Mouse (Mus musculus) MEL (cell line): ENCODE measurements around the gene Bgn. TPM values are rescaled to one million over a fixed set of nuclear protein-coding genes. Genes with fewer than 3 reads are reported as not detected.
A peak's percentile ranks its signal among the peaks of the same experiment; 100 is the strongest.

Experiments used
- DNase-seq: peaks from one replicate; pipeline ENCODE4 v3.0.0; 2011; ENCODE audit warnings: low read depth, low spot score
- H3K27ac ChIP-seq: 2 replicates; pipeline ENCODE4 v1.5.1; 2012; ENCODE audit warnings: low read depth, mild to moderate bottlenecking, control low read depth, low read length, moderate library complexity; ENCODE audit not compliant: control insufficient read depth
- H3K27me3 ChIP-seq, 2 experiments: fragments of 150-350 bp in 1 of 2; sonication (generic) in 1 of 2; 2 replicates each; pipeline ENCODE4 v1.6.1; 2012; ENCODE audit warnings: low read length in 2 of 2, mild to moderate bottlenecking in 2 of 2, improper control_type of control experiment in 1 of 2, moderate library complexity in 1 of 2; ENCODE audit not compliant: insufficient read depth in 2 of 2, control insufficient read depth in 1 of 2
- H3K36me3 ChIP-seq, 2 experiments: 2 replicates each; pipeline ENCODE4 v1.6.1; 2012 to 2014; ENCODE audit warnings: low read length in 2 of 2, improper control_type of control experiment in 1 of 2, inconsistent platforms in 1 of 2, mild to moderate bottlenecking in 1 of 2; ENCODE audit not compliant: insufficient read depth in 2 of 2, control insufficient read depth in 1 of 2
- H3K4me1 ChIP-seq, 2 experiments: fragments of 150-350 bp in 1 of 2; sonication (generic) in 1 of 2; 2 replicates each; pipeline ENCODE4 v1.6.1; 2012; ENCODE audit warnings: low read length in 2 of 2, improper control_type of control experiment in 1 of 2, mild to moderate bottlenecking in 1 of 2; ENCODE audit not compliant: insufficient read depth in 2 of 2, control insufficient read depth in 1 of 2
- H3K4me3 ChIP-seq, 2 experiments: fragments of 150-350 bp in 1 of 2; sonication (generic) in 1 of 2; 2 replicates each; pipeline ENCODE4 v1.5.1; 2012; ENCODE audit warnings: low read depth in 2 of 2, low read length in 2 of 2, mild to moderate bottlenecking in 2 of 2, moderate library complexity in 2 of 2, control low read depth in 1 of 2, improper control_type of control experiment in 1 of 2; ENCODE audit not compliant: control insufficient read depth in 1 of 2, insufficient read depth in 1 of 2
- H3K79me2 ChIP-seq: 2 replicates; pipeline ENCODE4 v1.6.1; 2012; ENCODE audit warnings: mild to moderate bottlenecking, low read length, moderate library complexity; ENCODE audit not compliant: control insufficient read depth, poor library complexity, insufficient read depth
- H3K9ac ChIP-seq: 2 replicates; pipeline ENCODE4 v1.6.1; 2012; ENCODE audit warnings: low read depth, mild to moderate bottlenecking, control low read depth, low read length, moderate library complexity; ENCODE audit not compliant: control insufficient read depth, poor library complexity, severe bottlenecking
- H3K9me3 ChIP-seq: fragments of 150-350 bp; sonication (generic); replicated peaks from 2 replicates; pipeline ENCODE4 v1.6.1; 2012; ENCODE audit warnings: mild to moderate bottlenecking, low read length, improper control_type of control experiment, moderate library complexity; ENCODE audit not compliant: insufficient read depth
- BHLHE40 ChIP-seq: IDR thresholded peaks from 2 replicates; pipeline ENCODE4 v1.6.1; 2012; ENCODE audit warnings: low read depth, mild to moderate bottlenecking, inconsistent platforms, low read length, improper control_type of control experiment, borderline replicate concordance
- CTCF ChIP-seq, 3 experiments: IDR thresholded peaks in 2 of 3; conservative IDR thresholded peaks in 1 of 3; 2 replicates each; pipeline ENCODE4 v1.5.1; 2011 to 2012; ENCODE audit warnings: low read length in 3 of 3, low read depth in 2 of 3, mild to moderate bottlenecking in 2 of 3, improper control_type of control experiment in 1 of 3, inconsistent platforms in 1 of 3, mixed read lengths in 1 of 3, moderate library complexity in 1 of 3; ENCODE audit not compliant: control insufficient read depth in 1 of 3, insufficient read depth in 1 of 3, poor library complexity in 1 of 3, severe bottlenecking in 1 of 3
- E2F4 ChIP-seq: IDR thresholded peaks from 2 replicates; pipeline ENCODE4 v1.6.1; 2011; ENCODE audit warnings: low read depth, low read length, improper control_type of control experiment, borderline replicate concordance
- ELF1 ChIP-seq: IDR thresholded peaks from 2 replicates; pipeline ENCODE4 v1.6.1; 2014; ENCODE audit warnings: low read depth, mild to moderate bottlenecking, inconsistent platforms, low read length, improper control_type of control experiment, moderate library complexity
- GABPA ChIP-seq: IDR thresholded peaks from 2 replicates; pipeline ENCODE4 v1.6.1; 2012; ENCODE audit warnings: low read depth, mild to moderate bottlenecking, inconsistent platforms, low read length, improper control_type of control experiment, moderate library complexity
- GATA1 ChIP-seq: IDR thresholded peaks from 2 replicates; pipeline ENCODE4 v1.6.1; 2011; ENCODE audit warnings: low read depth, low read length, improper control_type of control experiment
- HCFC1 ChIP-seq: IDR thresholded peaks from 2 replicates; pipeline ENCODE4 v1.6.1; 2012; ENCODE audit warnings: low read depth, mild to moderate bottlenecking, inconsistent platforms, low read length, improper control_type of control experiment, moderate library complexity
- KAT2A ChIP-seq: conservative IDR thresholded peaks from 2 replicates; pipeline ENCODE4 v1.6.1; 2012; ENCODE audit warnings: low read depth, low read length, improper control_type of control experiment, inconsistent platforms
- MAFK ChIP-seq: IDR thresholded peaks from 2 replicates; pipeline ENCODE4 v1.6.1; 2011; ENCODE audit warnings: low read depth, mild to moderate bottlenecking, low read length, improper control_type of control experiment, borderline replicate concordance
- MAX ChIP-seq: IDR thresholded peaks from 2 replicates; pipeline ENCODE4 v1.6.1; 2011; ENCODE audit warnings: low read length, improper control_type of control experiment
- MXI1 ChIP-seq: IDR thresholded peaks from 2 replicates; pipeline ENCODE4 v1.6.1; 2011; ENCODE audit warnings: mild to moderate bottlenecking, low read depth, low read length, improper control_type of control experiment
- MYC ChIP-seq: IDR thresholded peaks from 2 replicates; pipeline ENCODE4 v1.6.1; 2011; ENCODE audit warnings: low read depth, mild to moderate bottlenecking, low read length, improper control_type of control experiment, moderate library complexity
- NELFE ChIP-seq: IDR thresholded peaks from 2 replicates; pipeline ENCODE4 v1.6.1; 2011; ENCODE audit warnings: low read depth, low read length, improper control_type of control experiment
- NRF1 ChIP-seq: IDR thresholded peaks from 2 replicates; pipeline ENCODE4 v1.6.1; 2014; ENCODE audit warnings: low read depth, mild to moderate bottlenecking, inconsistent platforms, low read length, improper control_type of control experiment, moderate library complexity; ENCODE audit not compliant: poor library complexity, insufficient read depth, severe bottlenecking
- RAD21 ChIP-seq: IDR thresholded peaks from 2 replicates; pipeline ENCODE4 v1.6.1; 2011; ENCODE audit warnings: mild to moderate bottlenecking, low read depth, low read length, improper control_type of control experiment
- SIN3A ChIP-seq: IDR thresholded peaks from 2 replicates; pipeline ENCODE4 v1.6.1; 2012; ENCODE audit warnings: low read length, improper control_type of control experiment, inconsistent platforms
- SMC3 ChIP-seq: IDR thresholded peaks from 2 replicates; pipeline ENCODE4 v1.6.1; 2011; ENCODE audit warnings: low read depth, low read length, improper control_type of control experiment
- TAL1 ChIP-seq: IDR thresholded peaks from 2 replicates; pipeline ENCODE4 v1.6.1; 2012; ENCODE audit warnings: mild to moderate bottlenecking, inconsistent platforms, low read length, moderate library complexity, mixed read lengths
- TBP ChIP-seq: IDR thresholded peaks from 2 replicates; pipeline ENCODE4 v1.8.0; 2011; ENCODE audit warnings: low read depth, low read length, improper control_type of control experiment
- TCF12 ChIP-seq: IDR thresholded peaks from 2 replicates; pipeline ENCODE4 v1.6.1; 2014; ENCODE audit warnings: low read depth, mild to moderate bottlenecking, inconsistent platforms, low read length, improper control_type of control experiment, moderate library complexity
- USF1 ChIP-seq: IDR thresholded peaks from 2 replicates; pipeline ENCODE4 v1.6.1; 2014; ENCODE audit warnings: low read depth, mild to moderate bottlenecking, inconsistent platforms, low read length, improper control_type of control experiment, moderate library complexity
- USF2 ChIP-seq, 2 experiments: IDR thresholded peaks; 2 replicates each; pipeline ENCODE4 v1.6.1; 2011 to 2012; ENCODE audit warnings: improper control_type of control experiment in 2 of 2, low read length in 2 of 2, borderline replicate concordance in 1 of 2, inconsistent platforms in 1 of 2, low read depth in 1 of 2, mild to moderate bottlenecking in 1 of 2; ENCODE audit not compliant: insufficient read depth in 1 of 2
- ZC3H11A ChIP-seq: IDR thresholded peaks from 2 replicates; pipeline ENCODE4 v1.6.1; 2012; ENCODE audit warnings: low read depth, mild to moderate bottlenecking, inconsistent platforms, low read length, improper control_type of control experiment
- ZNF384 ChIP-seq: IDR thresholded peaks from 2 replicates; pipeline ENCODE4 v1.6.1; 2012; ENCODE audit warnings: low read depth, mild to moderate bottlenecking, inconsistent platforms, low read length, improper control_type of control experiment
- polyA plus RNA-seq, 2 experiments: library from polyadenylated mRNA; stranded (reverse) in 1 of 2; unstranded in 1 of 2; fragments of >175 nt in 1 of 2; fragments of >200 nt in 1 of 2; gene quantifications; 2 replicates each; pipeline versions ENCODE4 v1.2.1 to v1.2.4; 2012; ENCODE audit warnings: low replicate concordance in 2 of 2, low read depth in 1 of 2; ENCODE audit not compliant: insufficient read length in 2 of 2, insufficient read depth in 1 of 2, missing spikeins in 1 of 2
- total RNA-seq: library from RNA; depleted of rRNA; stranded (reverse); fragments of 300-350 nt; gene quantifications from 2 replicates; pipeline ENCODE4 v1.2.3, GENCODE M21; 2012

Gene Bgn
- total and polyA plus RNA-seq, 3 experiments, result not detected

DNA sequence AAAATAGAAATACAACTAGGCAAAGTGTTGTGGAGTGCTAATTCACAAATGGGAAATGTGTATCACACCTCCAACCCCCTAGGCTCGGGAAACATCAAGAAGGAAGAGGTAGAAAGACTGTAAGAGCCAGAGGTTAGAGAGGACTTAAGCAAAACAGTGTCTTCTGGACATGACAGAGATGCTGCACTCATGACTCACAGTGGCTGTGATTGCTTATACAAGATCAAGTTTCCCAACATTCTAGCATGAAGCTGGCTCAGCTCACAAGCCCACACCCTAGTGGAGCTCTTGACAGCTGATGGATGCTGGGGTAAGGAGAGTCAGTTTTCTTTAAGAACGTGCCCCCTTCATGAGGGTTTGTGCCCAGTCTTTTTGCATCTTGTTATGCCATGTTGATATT is 42.0 kb upstream of the Bgn start:
- H3K9ac ChIP-seq, result no peak overlapping the region
- no peaks in the 10 kb centered on the region for H3K9me3 ChIP-seq
- no peaks in the 10 kb centered on the region for H3K79me2 ChIP-seq
- H3K4me3 ChIP-seq, result no peak overlapping the region
- peaks cover 0 to 9% of the 10 kb centered on the region in 2 experiments; a peak in 2 of 4 replicates for H3K36me3 ChIP-seq
- DNase-seq, result no peak
- H3K4me1 ChIP-seq, result peaks cover 0 to 6% of the 10 kb centered on the region in 2 experiments; a peak in 2 of 4 replicates
- H3K27ac ChIP-seq, result no peak overlapping the region
- H3K27me3 ChIP-seq, result no peaks in the 10 kb centered on the region
- TF ChIP-seq CTCF (IDR thresholded peaks at IDR 0.05 in 2 of 3, conservative IDR thresholded peaks at IDR 0.05 in 1 of 3; ENCODE audit: control insufficient read depth in 1 of 3, insufficient read depth in 1 of 3, low read depth in 2 of 3, low read length in 3 of 3, poor library complexity in 1 of 3, severe bottlenecking in 1 of 3) (no peak), E2F4 (no peak), TBP (no peak), HCFC1 (no peak), MAX (no peak), GATA1 (no peak)

DNA sequence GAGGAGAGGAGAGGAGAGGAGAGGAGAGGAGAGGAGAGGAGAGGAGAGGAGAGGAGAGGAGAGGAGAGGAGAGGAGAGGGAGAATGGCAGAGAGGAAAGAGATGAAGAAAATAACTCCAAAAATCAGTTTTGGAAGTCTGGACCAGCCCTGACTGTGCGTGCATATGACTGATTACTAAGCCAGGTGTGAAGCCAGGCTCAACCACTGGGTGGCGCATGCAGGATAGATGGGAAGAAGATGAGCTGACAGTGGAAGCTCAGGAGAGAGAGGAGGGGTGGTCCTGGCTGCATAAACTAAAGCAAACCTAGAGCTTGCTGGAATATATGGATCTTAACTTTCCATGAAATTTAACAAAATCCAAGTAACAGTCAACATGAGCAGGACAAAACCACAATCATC is 31.5 kb upstream of the Bgn start:
- no peak for TF ChIP-seq ZNF384
- TF ChIP-seq MYC, result no peak
- TF ChIP-seq ELF1, result no peak
- peak; percentile 54 to 75 (median 60) for TF ChIP-seq CTCF (IDR thresholded peaks at IDR 0.05 in 2 of 3, conservative IDR thresholded peaks at IDR 0.05 in 1 of 3; ENCODE audit: control insufficient read depth in 1 of 3, insufficient read depth in 1 of 3, low read depth in 2 of 3, low read length in 3 of 3, poor library complexity in 1 of 3, severe bottlenecking in 1 of 3)
- no peak for TF ChIP-seq BHLHE40
- peak; percentile 52 for TF ChIP-seq SMC3
- TF ChIP-seq RAD21, result peak; percentile 11; the same call in 1 of the 2 replicates
- TF ChIP-seq MAFK, result no peak
- Histone ChIP-seq H3K9me3 (no peaks in the 10 kb centered on the region), H3K9ac (no peak overlapping the region), H3K79me2 (no peaks in the 10 kb centered on the region), H3K27ac (no peak overlapping the region), H3K27me3 (no peaks in the 10 kb centered on the region), H3K36me3 (no peaks in the 10 kb centered on the region), H3K4me3 (no peak overlapping the region), H3K4me1 (no peaks in the 10 kb centered on the region)
- peak; percentile 51 for DNase-seq

DNA sequence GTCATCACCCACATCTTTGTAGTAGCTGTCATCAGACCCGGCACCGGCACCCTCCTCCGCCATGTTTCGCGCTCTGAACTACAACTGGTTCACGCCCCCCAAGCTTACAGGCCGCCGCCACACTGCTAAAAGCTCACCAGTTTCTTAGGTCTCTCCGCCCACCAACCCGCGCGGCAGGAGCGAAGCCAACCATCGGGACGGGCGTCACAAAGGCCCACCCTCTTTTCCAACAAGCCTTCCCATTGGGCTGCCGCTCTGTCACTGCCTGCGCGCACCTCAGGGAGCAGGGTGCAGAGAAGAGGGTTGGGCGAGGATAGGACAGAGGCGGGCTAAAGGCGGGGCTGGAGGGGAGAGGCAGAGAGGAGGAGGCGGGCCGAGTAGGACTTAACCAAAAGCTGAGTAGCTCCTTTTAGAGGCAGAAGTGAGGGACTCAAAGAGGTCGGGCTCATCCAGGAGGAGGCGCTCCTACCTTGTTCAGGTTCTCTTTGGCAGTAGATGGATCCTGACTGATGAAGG is 24.5 kb upstream of the Bgn start, which contains the start of gene Haus7:
Haus7 (minus strand) TSS at position 168 of the 516 bp plus-strand sequence.
- peak within 1 kb of the TSS; percentile 76 for H3K9ac ChIP-seq
- peak within 1 kb of the TSS; percentile 76 to 95 for H3K4me3 ChIP-seq
- H3K27me3 ChIP-seq, result no peaks in the 10 kb centered on the region
- H3K9me3 ChIP-seq, result no peaks in the 10 kb centered on the region
- peak; percentile 96 for DNase-seq
- peaks cover 2% of the 10 kb centered on the region; the same call in 1 of the 2 replicates for H3K79me2 ChIP-seq
- peaks cover 0 to 4% of the 10 kb centered on the region in 2 experiments; a peak in 2 of 4 replicates for H3K36me3 ChIP-seq
- H3K4me1 ChIP-seq, result peaks cover 0 to 7% of the 10 kb centered on the region in 2 experiments; a peak in 2 of 4 replicates
- no peak within 1 kb of the TSS for H3K27ac ChIP-seq
- TF ChIP-seq SIN3A (no peak), ZC3H11A (0 out of 2 replicates have a peak, but pooled peaks have one; percentile 26), USF2 (IDR thresholded peaks at IDR 0.05; ENCODE audit: borderline replicate concordance in 1 of 2, insufficient read depth in 1 of 2, low read depth in 1 of 2, low read length in 2 of 2) (no peak), MXI1 (no peak; the same call in 1 of the 2 replicates), NELFE (peak; percentile 41; the same call in 1 of the 2 replicates), GABPA (no peak), CTCF (IDR thresholded peaks at IDR 0.05 in 2 of 3, conservative IDR thresholded peaks at IDR 0.05 in 1 of 3; ENCODE audit: control insufficient read depth in 1 of 3, insufficient read depth in 1 of 3, low read depth in 2 of 3, low read length in 3 of 3, poor library complexity in 1 of 3, severe bottlenecking in 1 of 3) (peak; percentile 20 to 60 (median 39); a peak in 5 of 6 replicates), E2F4 (no peak), GATA1 (no peak), KAT2A (no peak), NRF1 (peak; percentile 64), TAL1 (no peak), TCF12 (no peak), RAD21 (peak; percentile 39), USF1 (no peak)
